Mouse (Mus musculus): ENCODE data around the gene Dmac2.

The Dmac2 gene

DNA sequence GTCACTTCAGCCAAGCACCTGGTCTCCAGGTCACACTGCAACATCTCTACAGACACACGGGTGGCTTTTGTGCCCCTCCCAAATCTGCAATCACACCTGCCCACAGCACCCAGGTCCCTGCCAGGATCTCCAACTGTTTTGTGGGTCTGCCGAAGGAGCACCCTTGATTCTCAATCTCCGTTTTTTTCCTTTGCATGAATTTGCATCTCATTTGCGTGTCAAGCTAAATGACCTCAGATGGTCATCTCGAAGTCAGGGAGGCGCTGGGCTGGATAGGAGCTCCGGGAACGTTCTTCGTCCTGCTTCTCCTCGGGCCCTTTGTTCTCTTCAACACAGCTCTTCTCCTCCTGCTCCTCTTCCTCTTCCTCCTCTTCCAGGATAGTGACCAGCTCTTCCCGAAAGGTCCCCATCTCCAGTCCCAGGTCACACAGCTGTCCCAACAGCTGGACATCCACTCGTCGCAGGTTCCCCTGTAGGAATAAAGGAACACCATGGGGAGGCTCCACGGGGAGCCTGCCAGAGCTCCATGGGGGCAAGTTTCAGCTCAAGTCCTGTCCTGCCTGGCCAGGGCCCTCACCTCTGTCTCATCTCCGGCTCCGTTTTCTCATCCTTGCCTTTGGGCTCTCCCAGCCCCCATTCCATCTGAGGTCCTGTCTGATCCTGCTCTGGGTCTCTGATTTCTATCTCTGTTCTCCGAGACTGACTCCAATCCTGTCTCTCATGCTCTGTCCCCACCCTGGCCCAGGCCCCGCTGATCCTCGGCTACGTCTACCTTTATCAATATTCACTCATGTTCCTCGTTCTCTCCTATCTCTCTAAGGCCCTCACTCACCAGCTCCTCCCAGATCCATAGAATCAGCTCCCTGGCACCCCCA is 4.1 kb upstream of the Dmac2 start:
- DNase-seq (ENCODE audit: extremely low read depth, insufficient read length, low spot score): no peak

GRCm38 (mm10) chr7:25615706-25616011 is 3.6 kb upstream of the Dmac2 start, which contains the start of gene Erich4:
Gene Erich4, minus strand, starts transcription at chr7:25615892.
- DNase-seq (ENCODE audit: extremely low read depth, insufficient read length, low spot score): no peak

DNA sequence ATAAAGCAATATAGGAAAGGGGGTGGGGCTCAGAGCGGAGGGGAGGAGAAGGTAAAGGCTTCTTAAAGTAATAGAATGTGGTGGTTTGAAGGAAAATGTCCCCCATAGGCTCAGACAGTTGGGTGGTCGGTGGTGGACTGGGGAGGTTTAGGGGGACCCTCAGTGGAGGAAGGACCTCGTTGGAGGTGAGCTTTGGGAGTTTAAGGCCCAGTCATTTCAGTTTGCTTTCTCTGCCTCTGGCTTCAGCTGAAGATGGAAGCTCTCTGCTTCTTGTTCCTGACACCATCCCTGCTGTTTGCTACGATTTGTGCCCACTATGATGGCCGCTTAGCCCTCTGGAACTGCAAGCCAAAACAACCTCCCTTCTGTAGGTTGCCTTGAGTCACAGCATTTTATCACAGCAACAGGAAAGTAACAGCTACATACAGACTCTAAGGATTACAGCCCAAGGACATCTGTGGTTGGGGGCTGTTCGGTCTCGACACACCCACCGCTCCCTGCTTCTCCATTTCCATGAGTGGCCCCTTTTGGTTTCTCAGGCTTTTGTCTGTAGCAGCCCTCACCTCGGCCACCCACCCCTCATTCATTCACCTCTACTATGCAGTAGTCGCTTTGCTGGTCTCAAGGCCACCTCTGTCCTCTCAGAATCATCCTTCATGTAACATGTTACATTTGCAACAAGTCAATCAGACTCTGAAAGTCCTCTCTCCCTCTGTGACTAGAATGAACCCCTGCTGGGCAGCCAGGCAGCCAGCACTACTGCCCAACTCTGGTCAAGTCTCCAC is 1.6 kb upstream of the Dmac2 start:
- no peak for DNase-seq (ENCODE audit: extremely low read depth, insufficient read length, low spot score)

GRCm38 (mm10) chr7:25619722-25619991 is 443 bp downstream of the Dmac2 start:
- no peak for DNase-seq (ENCODE audit: extremely low read depth, insufficient read length, low spot score)

- no peak for DNase-seq (ENCODE audit: extremely low read depth, insufficient read length, low spot score)
Measured at GRCm38 (mm10) chr7:25620101-25620500, 887 bp downstream of the Dmac2 start.

DNA sequence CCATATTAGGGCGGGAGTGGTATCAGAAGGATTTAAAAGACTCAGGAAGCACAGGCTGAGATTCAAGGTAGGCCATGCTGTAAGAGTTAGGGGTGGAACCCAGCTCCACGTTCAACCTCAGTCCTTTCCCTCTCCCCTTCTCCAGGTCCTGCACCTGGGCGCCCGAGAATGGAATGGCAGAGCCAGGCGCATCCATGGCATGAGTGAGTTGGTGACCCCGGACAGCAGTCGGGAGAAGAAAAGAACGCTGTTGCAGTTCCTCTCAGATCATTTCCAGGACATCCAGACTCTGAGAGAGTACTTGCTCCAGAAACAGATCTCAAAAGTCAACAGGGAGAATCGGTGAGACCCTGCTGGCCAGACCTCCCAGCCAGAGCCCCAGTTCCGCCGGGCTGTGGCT is 1.5 kb downstream of the Dmac2 start:
- no peak for DNase-seq (ENCODE audit: extremely low read depth, insufficient read length, low spot score)

DNA sequence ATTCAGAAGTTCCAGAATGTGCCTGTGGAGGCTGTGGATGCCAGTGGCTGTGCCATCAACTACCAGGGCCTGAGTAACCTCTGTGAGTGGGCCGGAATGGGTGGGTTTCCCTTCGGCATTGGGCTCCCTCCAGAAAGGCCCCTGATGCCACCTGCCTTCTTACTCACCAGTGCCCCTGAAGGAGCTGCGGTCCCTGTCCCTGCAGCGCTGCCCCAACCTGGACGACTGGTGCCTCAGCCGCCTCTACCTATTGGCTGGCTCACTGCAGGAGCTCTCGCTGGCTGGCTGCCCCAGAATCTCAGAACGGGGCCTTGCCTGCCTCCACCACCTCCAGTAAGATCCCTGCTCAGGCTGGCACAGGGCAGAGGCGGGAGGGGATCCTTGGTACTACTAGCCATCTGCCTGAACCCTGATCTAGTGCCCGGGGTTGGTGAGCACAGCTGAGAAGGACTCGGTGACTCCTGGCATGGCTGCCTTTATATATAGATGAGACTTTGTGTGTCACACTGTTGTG is 4.7 kb downstream of the Dmac2 start:
- DNase-seq (ENCODE audit: extremely low read depth, insufficient read length, low spot score): no peak

- no peak for DNase-seq (ENCODE audit: extremely low read depth, insufficient read length, low spot score)
Measured at GRCm38 (mm10) chr7:25624851-25625250, 5.6 kb downstream of the Dmac2 start.

GRCm38 (mm10) chr7:25625594-25626250 is 6.5 kb downstream of the Dmac2 start:
- DNase-seq (ENCODE audit: extremely low read depth, insufficient read length, low spot score): no peak

- no peak for DNase-seq (ENCODE audit: extremely low read depth, insufficient read length, low spot score)
Measured at GRCm38 (mm10) chr7:25626509-25627430, 7.6 kb downstream of the Dmac2 start, which contains the start of gene B3gnt8. Gene B3gnt8, plus strand, starts transcription at chr7:25626654.

- DNase-seq (ENCODE audit: extremely low read depth, insufficient read length, low spot score): no peak
Measured at GRCm38 (mm10) chr7:25627431-25628322, 8.5 kb downstream of the Dmac2 start.

DNA sequence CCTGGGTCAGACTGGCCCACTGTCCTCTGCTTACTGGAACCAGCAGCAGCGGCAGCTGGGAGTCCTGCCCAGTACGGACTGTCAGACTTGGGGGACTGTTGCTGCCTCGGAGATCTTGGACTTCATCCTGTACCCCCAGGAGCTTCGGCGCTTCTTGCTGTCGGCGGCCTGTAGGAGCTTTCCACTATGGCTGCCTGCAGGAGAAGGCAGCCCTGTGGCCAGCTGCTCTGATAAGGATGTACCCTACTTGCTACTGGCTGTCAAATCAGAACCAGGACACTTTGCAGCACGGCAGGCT is 9.1 kb downstream of the Dmac2 start:
- no peak for DNase-seq (ENCODE audit: extremely low read depth, insufficient read length, low spot score)

DNA sequence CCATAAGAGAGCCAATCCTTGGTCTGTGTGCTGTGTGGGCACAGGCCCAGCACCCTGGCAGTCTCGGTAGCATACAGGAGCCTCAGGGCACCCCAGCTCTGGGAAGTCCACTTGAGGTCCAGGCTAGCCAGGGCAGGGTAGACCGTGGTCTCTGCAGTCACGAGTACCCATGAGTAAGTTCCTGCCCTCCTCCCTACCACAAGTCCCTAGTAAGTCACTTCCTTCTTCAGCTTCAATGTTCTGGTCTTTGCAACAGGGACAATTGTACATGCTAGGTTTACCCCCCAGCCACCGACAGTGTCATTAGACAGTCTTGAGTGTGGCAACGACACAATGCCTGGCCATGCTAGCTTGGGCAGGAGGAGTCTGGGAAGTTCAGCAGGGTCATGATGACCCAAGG is 13.5 kb downstream of the Dmac2 start:
- no peak for DNase-seq (ENCODE audit: extremely low read depth, insufficient read length, low spot score)

- DNase-seq (ENCODE audit: extremely low read depth, insufficient read length, low spot score): no peak
Measured at GRCm38 (mm10) chr7:25636373-25636772, 17.2 kb downstream of the Dmac2 start.

GRCm38 (mm10) chr7:25637099-25637498 is 17.9 kb downstream of the Dmac2 start:
- no peak for DNase-seq (ENCODE audit: extremely low read depth, insufficient read length, low spot score)

GRCm38 (mm10) chr7:25639754-25640153 is 20.5 kb downstream of the Dmac2 start:
- no peak for DNase-seq (ENCODE audit: extremely low read depth, insufficient read length, low spot score)

- DNase-seq (ENCODE audit: extremely low read depth, insufficient read length, low spot score): no peak
Measured at GRCm38 (mm10) chr7:25644136-25644535, 24.9 kb downstream of the Dmac2 start.

DNA sequence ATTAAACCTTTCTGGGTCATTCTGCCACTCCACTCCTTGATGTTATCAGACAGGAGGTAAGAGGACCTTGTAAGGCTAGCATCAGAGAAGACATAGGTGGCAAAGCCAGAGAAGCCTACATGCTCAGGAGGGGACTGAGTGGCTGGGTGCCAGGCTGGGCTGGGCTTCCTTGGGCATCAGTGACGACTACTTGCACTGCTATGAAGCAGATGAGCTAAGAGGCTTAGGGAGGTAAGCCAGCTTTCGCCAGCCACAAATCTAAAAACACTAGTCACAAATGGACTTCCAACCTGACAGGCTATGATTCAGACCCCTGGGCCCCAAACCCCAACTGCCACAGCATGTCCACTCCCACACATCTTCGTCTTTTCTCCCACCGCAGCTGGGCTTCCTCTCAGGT is 25.4 kb downstream of the Dmac2 start:
- DNase-seq (ENCODE audit: extremely low read depth, insufficient read length, low spot score): no peak

DNA sequence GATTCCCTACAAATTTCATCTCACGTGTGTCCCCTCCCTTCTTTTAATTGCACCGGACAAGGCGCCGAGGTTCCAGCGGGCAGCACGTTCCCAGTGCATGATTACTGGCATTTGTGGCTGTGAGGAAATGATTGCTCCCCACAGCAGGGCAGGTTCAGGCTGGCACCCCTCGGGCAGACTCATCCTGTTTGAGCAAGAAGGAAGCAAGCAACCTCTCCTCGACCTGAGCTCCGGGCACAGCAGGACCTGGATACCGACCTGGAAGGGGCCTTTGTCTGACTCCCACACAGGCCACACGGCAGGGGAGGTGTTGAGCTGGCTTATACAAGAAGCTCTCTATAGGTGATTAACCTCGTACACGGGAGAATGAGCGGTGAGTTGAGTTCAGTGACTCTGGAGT is 25.9 kb downstream of the Dmac2 start:
- no peak for DNase-seq (ENCODE audit: extremely low read depth, insufficient read length, low spot score)

Data from 3134 (cell line).